Mouse (Mus musculus) heart, embryonic 12.5 days (tissue): ENCODE results near the gene Pcdh15. TPM values are rescaled to one million over a fixed set of nuclear protein-coding genes. Genes with fewer than 3 reads are reported as not detected.

Experiments used
- ATAC-seq: fragments of 200-750 bp; cut with Nextera tagmentation; 2 replicates; pipeline ENCODE4 v1.8.0; 2017; ENCODE audit warnings: moderate TSS enrichment, moderate library complexity; ENCODE audit not compliant: insufficient number of reproducible peaks, low FRiP score
- H3K27ac ChIP-seq: fragments of 300-500 bp; sonication (generic); 2 replicates; pipeline ENCODE4 v1.5.1; 2016; ENCODE audit warnings: mild to moderate bottlenecking, moderate library complexity; ENCODE audit not compliant: poor library complexity, severe bottlenecking
- H3K27me3 ChIP-seq: fragments of 300-500 bp; sonication (generic); replicated peaks from 2 replicates; pipeline ENCODE4 v1.6.1; 2016; ENCODE audit warnings: mild to moderate bottlenecking, moderate library complexity
- H3K36me3 ChIP-seq: fragments of 300-500 bp; sonication (generic); 2 replicates; pipeline ENCODE4 v1.6.1; 2016; ENCODE audit warnings: mild to moderate bottlenecking, moderate library complexity
- H3K4me1 ChIP-seq: fragments of 300-500 bp; sonication (generic); replicated peaks from 2 replicates; pipeline ENCODE4 v1.6.1; 2016; ENCODE audit warnings: mild to moderate bottlenecking
- H3K4me2 ChIP-seq: fragments of 300-500 bp; sonication (generic); 2 replicates; pipeline ENCODE4 v1.6.1; 2016; ENCODE audit warnings: mild to moderate bottlenecking, moderate library complexity
- H3K4me3 ChIP-seq: fragments of 300-500 bp; sonication (generic); 2 replicates; pipeline ENCODE4 v1.5.1; 2016; ENCODE audit warnings: mild to moderate bottlenecking
- H3K9ac ChIP-seq: fragments of 300-500 bp; sonication (generic); 2 replicates; pipeline ENCODE4 v1.6.1; 2016; ENCODE audit warnings: mild to moderate bottlenecking, moderate library complexity
- H3K9me3 ChIP-seq: fragments of 300-500 bp; sonication (generic); replicated peaks from 2 replicates; pipeline ENCODE4 v1.6.1; 2016; ENCODE audit warnings: mild to moderate bottlenecking, moderate library complexity
- WGBS: fragments of 180-500 bp; shearing (Covaris S2); methylation state at CpG from one replicate; pipeline ENCODE4 v1.1.7; 2016; 5-methylcytosine and 5-hydroxymethylcytosine counted together
- polyA plus RNA-seq: library from polyadenylated mRNA; unstranded; fragments of >200 nt; fragmentation: Nextera tagmentation; extraction: Ambion mirVana; gene quantifications from 2 replicates; pipeline ENCODE4 v1.2.1, GENCODE M21; 2016

The Pcdh15 gene
- polyA plus RNA-seq, 1 experiment from 2014 or later: 0.47 TPM

DNA sequence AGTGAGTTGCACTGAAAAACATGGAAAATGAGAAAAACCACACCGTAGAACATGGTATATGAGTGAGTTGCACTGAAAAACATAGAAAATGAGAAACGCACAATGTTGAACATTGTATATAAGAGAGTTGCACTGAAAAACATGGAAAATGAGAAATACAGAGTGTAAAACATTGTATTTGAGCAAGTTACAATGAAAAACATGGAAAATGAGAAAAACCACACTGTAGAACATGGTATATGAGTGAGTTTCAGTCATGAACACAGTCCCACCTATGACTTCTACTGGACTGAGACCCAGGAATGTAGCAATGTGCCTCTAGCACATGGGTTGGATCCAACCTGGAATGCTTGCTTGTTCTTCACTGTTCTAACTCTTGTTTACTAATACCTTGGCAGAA, 279.9 kb downstream of the Pcdh15 start:
- Histone ChIP-seq H3K9me3 (no peaks in the 10 kb centered on the region), H3K27ac (no peak overlapping the region), H3K4me2 (no peak overlapping the region), H3K4me3 (no peak overlapping the region), H3K4me1 (no peaks in the 10 kb centered on the region), H3K27me3 (no peaks in the 10 kb centered on the region), H3K36me3 (no peaks in the 10 kb centered on the region), H3K9ac (no peak overlapping the region)
- 77% methylated on average over 2 of the region's 2 CpGs for WGBS
- no peak for ATAC-seq

- WGBS: 74% methylated on average over 2 of the region's 2 CpGs
- no peaks in the 10 kb centered on the region for H3K36me3 ChIP-seq
Observed at GRCm38 (mm10) chr10:73384003-73384402, 284.9 kb downstream of the Pcdh15 start.

GRCm38 (mm10) chr10:73400426-73400825, 301.3 kb downstream of the Pcdh15 start:
- no peaks in the 10 kb centered on the region for H3K27me3 ChIP-seq
- WGBS: 60% methylated on average over 1 of the region's 1 CpGs
- H3K9ac ChIP-seq: no peak overlapping the region
- H3K4me3 ChIP-seq: no peak overlapping the region
- no peak for ATAC-seq
- no peaks in the 10 kb centered on the region for H3K36me3 ChIP-seq
- no peaks in the 10 kb centered on the region for H3K9me3 ChIP-seq
- no peaks in the 10 kb centered on the region for H3K4me1 ChIP-seq
- H3K4me2 ChIP-seq: no peak overlapping the region
- H3K27ac ChIP-seq: no peak overlapping the region

More at GRCm38 (mm10) chr10:73384003-73384402, 284.9 kb downstream of the Pcdh15 start:
- no peak overlapping the region for H3K4me3 ChIP-seq
- H3K27me3 ChIP-seq: no peaks in the 10 kb centered on the region
- no peak for ATAC-seq
- H3K9ac ChIP-seq: no peak overlapping the region
- 0 out of 2 replicates have a peak, but pooled peaks cover 3% of the 10 kb centered on the region for H3K9me3 ChIP-seq
- no peak overlapping the region for H3K4me2 ChIP-seq
- H3K4me1 ChIP-seq: no peaks in the 10 kb centered on the region
- no peak overlapping the region for H3K27ac ChIP-seq

- Histone ChIP-seq H3K9me3 (no peaks in the 10 kb centered on the region), H3K4me3 (no peak overlapping the region), H3K9ac (no peak overlapping the region), H3K4me1 (no peaks in the 10 kb centered on the region), H3K27ac (no peak overlapping the region), H3K27me3 (no peaks in the 10 kb centered on the region), H3K4me2 (no peak overlapping the region), H3K36me3 (no peaks in the 10 kb centered on the region)
- ATAC-seq: no peak
- WGBS: 71% methylated on average over 3 of the region's 3 CpGs
Observed at GRCm38 (mm10) chr10:73425408-73425807, 326.3 kb downstream of the Pcdh15 start.

GRCm38 (mm10) chr10:73431345-73431744, 332.2 kb downstream of the Pcdh15 start:
- 84% methylated on average over 3 of the region's 3 CpGs for WGBS
- Histone ChIP-seq H3K4me2 (no peak overlapping the region), H3K36me3 (no peaks in the 10 kb centered on the region), H3K27ac (no peak overlapping the region), H3K9me3 (no peaks in the 10 kb centered on the region), H3K4me3 (no peak overlapping the region), H3K27me3 (no peaks in the 10 kb centered on the region), H3K9ac (no peak overlapping the region), H3K4me1 (no peaks in the 10 kb centered on the region)
- no peak for ATAC-seq

DNA sequence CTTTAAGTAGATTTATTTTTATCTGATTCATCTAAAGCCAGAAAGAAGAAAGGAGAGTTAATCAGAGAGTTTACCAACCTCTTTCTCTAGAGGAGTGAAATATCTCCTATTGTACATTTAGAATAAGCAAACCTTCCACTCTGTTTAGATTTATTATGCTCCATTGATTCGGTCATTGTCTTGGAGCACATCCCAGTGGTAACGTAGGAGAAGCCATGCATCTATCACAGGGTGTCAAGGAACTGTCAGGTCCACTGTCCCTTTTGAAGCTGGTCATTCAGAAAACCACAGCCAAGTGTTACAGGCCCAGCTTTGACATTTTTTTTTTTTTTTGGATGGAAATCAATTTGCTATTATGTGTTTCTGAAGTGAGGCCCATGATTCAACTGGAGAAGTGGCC, 384.9 kb downstream of the Pcdh15 start:
- H3K27ac ChIP-seq: no peak overlapping the region
- WGBS: 79% methylated on average over 2 of the region's 2 CpGs
- ATAC-seq: no peak

GRCm38 (mm10) chr10:73491654-73492053, 392.5 kb downstream of the Pcdh15 start:
- Histone ChIP-seq H3K4me3 (no peak overlapping the region), H3K4me2 (no peak overlapping the region), H3K27ac (no peak overlapping the region), H3K9ac (no peak overlapping the region), H3K4me1 (no peaks in the 10 kb centered on the region), H3K27me3 (no peaks in the 10 kb centered on the region), H3K36me3 (no peaks in the 10 kb centered on the region), H3K9me3 (no peaks in the 10 kb centered on the region)
- WGBS: 69% methylated on average over 5 of the region's 5 CpGs
- no peak for ATAC-seq

More for the DNA sequence above, 384.9 kb downstream of the Pcdh15 start:
- H3K9ac ChIP-seq: no peak overlapping the region
- H3K36me3 ChIP-seq: no peaks in the 10 kb centered on the region
- H3K4me3 ChIP-seq: no peak overlapping the region
- no peak overlapping the region for H3K4me2 ChIP-seq
- H3K9me3 ChIP-seq: no peaks in the 10 kb centered on the region
- no peaks in the 10 kb centered on the region for H3K27me3 ChIP-seq
- no peaks in the 10 kb centered on the region for H3K4me1 ChIP-seq

GRCm38 (mm10) chr10:73514846-73515245, 415.7 kb downstream of the Pcdh15 start:
- Histone ChIP-seq H3K9ac (no peak overlapping the region), H3K4me3 (no peak overlapping the region), H3K27ac (no peak overlapping the region), H3K4me1 (no peaks in the 10 kb centered on the region), H3K36me3 (no peaks in the 10 kb centered on the region), H3K27me3 (no peaks in the 10 kb centered on the region), H3K9me3 (no peaks in the 10 kb centered on the region), H3K4me2 (no peak overlapping the region)
- ATAC-seq: no peak
- WGBS: 79% methylated on average over 3 of the region's 3 CpGs

- Histone ChIP-seq H3K27ac (no peak overlapping the region), H3K9ac (no peak overlapping the region), H3K4me2 (no peak overlapping the region), H3K4me1 (no peaks in the 10 kb centered on the region), H3K36me3 (no peaks in the 10 kb centered on the region), H3K9me3 (no peaks in the 10 kb centered on the region), H3K4me3 (no peak overlapping the region), H3K27me3 (no peaks in the 10 kb centered on the region)
- 48% methylated on average over 2 of the region's 2 CpGs for WGBS
- no peak for ATAC-seq
Observed at GRCm38 (mm10) chr10:73515742-73516141, 416.6 kb downstream of the Pcdh15 start.

- H3K4me1 ChIP-seq: no peaks in the 10 kb centered on the region
- no peak overlapping the region for H3K4me3 ChIP-seq
- no peaks in the 10 kb centered on the region for H3K9me3 ChIP-seq
- H3K9ac ChIP-seq: no peak overlapping the region
- ATAC-seq: no peak
- no peaks in the 10 kb centered on the region for H3K27me3 ChIP-seq
- H3K4me2 ChIP-seq: no peak overlapping the region
- H3K36me3 ChIP-seq: no peaks in the 10 kb centered on the region
- H3K27ac ChIP-seq: no peak overlapping the region
- 72% methylated on average over 3 of the region's 3 CpGs for WGBS
Observed at GRCm38 (mm10) chr10:73519438-73519837, 420.3 kb downstream of the Pcdh15 start.

DNA sequence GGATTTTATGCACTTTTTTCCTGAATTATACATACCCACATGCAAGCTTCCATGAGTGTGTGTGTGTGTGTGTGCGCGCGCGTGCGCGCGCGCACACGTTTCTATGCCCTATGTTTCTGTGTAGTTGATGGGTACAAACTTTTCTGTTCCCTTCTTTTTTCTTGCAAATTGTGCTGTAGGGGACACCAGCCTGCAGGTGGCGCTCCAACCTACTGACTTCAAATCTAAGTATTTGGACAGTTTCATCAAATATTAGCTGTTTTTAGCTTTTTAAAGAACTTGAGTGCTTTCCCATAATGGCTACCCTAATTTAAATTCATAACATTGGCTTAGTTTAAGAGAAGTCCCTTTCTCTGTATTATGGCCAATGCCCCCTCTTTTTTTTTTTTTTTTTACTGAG, 453.7 kb downstream of the Pcdh15 start:
- ATAC-seq: no peak
- WGBS: 93% methylated on average over 10 of the region's 10 CpGs
- no peaks in the 10 kb centered on the region for H3K4me1 ChIP-seq
- H3K9me3 ChIP-seq: no peaks in the 10 kb centered on the region
- no peaks in the 10 kb centered on the region for H3K36me3 ChIP-seq
- no peaks in the 10 kb centered on the region for H3K27me3 ChIP-seq
- H3K4me2 ChIP-seq: no peak overlapping the region
- no peak overlapping the region for H3K4me3 ChIP-seq
- H3K27ac ChIP-seq: no peak overlapping the region
- H3K9ac ChIP-seq: no peak overlapping the region

DNA sequence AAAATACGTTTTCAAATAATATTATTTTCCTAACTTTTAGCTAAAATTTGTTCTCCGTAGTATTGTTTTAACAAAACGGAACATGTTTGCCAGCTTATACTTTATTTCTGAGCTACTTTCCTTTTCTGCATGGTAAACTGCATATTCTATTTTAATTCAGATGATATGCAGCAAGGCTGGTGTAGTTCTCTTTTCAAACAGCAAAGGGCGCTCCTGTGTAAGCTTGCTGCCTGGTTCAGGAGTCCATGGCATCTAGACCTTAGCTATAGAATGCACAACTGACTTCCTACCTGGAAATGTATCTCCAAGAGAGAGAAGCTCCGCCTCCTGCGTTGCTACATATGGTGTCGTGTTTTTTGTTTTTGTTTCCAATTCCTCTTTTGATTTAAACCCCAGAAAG, 465.1 kb downstream of the Pcdh15 start:
- H3K4me2 ChIP-seq: no peak overlapping the region
- no peak overlapping the region for H3K9ac ChIP-seq
- H3K9me3 ChIP-seq: no peaks in the 10 kb centered on the region
- H3K27me3 ChIP-seq: no peaks in the 10 kb centered on the region
- ATAC-seq: no peak
- no peak overlapping the region for H3K27ac ChIP-seq
- no peak overlapping the region for H3K4me3 ChIP-seq
- WGBS: 59% methylated on average over 7 of the region's 7 CpGs
- H3K36me3 ChIP-seq: no peaks in the 10 kb centered on the region
- no peaks in the 10 kb centered on the region for H3K4me1 ChIP-seq
